17 mouse cellular contexts compared by ENCODE assay signal in the genomic region with DNA sequence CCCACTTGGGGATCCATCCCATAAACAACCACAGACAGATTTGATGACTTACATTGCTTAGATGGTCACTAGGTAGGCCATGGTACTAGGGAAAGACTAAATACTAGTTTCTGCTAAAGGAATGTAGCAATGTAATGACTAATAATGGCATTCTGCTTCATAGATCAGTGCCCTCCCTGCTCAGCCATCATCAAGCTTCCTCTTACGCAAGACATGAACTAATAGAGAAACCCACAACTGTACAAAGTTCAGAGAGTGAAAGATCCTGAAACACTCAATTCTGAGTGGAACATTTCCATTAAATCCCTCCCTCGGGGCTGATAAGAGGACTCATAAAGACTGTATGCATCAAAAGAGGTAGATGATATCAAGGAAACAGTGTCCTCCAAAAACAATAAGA.
DNase-seq lines count a peak whose midpoint lies in the region; ATAC-seq and TF ChIP-seq lines count a peak whose summit lies in the region.
"Had no signal": no experiment of that assay in that cellular context is flagged by ENCODE, and none has a peak within 500 bp of the region (broad histone marks: within the 10 kb centered on the region; RNA-seq: fewer than 3 reads in every experiment).

No protein-coding gene starts in this region.

- no peaks in the 10 kb centered on the region for H3K27me3 ChIP-seq in liver, adult 2 months (ENCODE audit: control insufficient read depth, insufficient read depth, low read length)
- no peaks in the 10 kb centered on the region for H3K27me3 ChIP-seq in liver, embryonic 11.5 days (replicated peaks; ENCODE audit: control insufficient read depth, insufficient read depth, low read length)
- no peaks in the 10 kb centered on the region for H3K27me3 ChIP-seq in intestine, postnatal 0 days (replicated peaks; ENCODE audit: control insufficient read depth, insufficient read depth, low read length)
- no peaks in the 10 kb centered on the region for H3K27me3 ChIP-seq in forebrain, postnatal 0 days (ENCODE audit: insufficient read depth, low read length)
- H3K27me3 ChIP-seq in thymus, adult 2 months (ENCODE audit: control insufficient read depth, insufficient read depth, low read length): no peaks in the 10 kb centered on the region
- H3K27me3 ChIP-seq: CH12.LX; embryonic facial prominence, embryonic 12.5 days; heart, embryonic 12.5 days; hindbrain, embryonic 15.5 days had no signal

- H3K9ac ChIP-seq in liver, adult 2 months (ENCODE audit: low read depth, low read length): no peak overlapping the region
- no peak overlapping the region for H3K9ac ChIP-seq in liver, embryonic 11.5 days (ENCODE audit: low read depth, low read length)
- H3K9ac ChIP-seq in intestine, postnatal 0 days (ENCODE audit: low read depth, low read length): no peak overlapping the region
- H3K9ac ChIP-seq in forebrain, postnatal 0 days: no peak overlapping the region
- H3K9ac ChIP-seq: embryonic facial prominence, embryonic 12.5 days; heart, embryonic 12.5 days; hindbrain, embryonic 15.5 days had no signal

- no peak overlapping the region for H3K27ac ChIP-seq in liver, adult 2 months (replicated peaks; ENCODE audit: insufficient read depth, low read depth, low read length)
- H3K27ac ChIP-seq in liver, embryonic 11.5 days (ENCODE audit: low read depth, low read length): no peak overlapping the region
- no peak overlapping the region for H3K27ac ChIP-seq in intestine, postnatal 0 days (ENCODE audit: low read depth, low read length)
- no peak overlapping the region for H3K27ac ChIP-seq in forebrain, postnatal 0 days (ENCODE audit: low read depth, low read length)
- no peak overlapping the region for H3K27ac ChIP-seq in thymus, adult 2 months (ENCODE audit: control insufficient read depth, insufficient read depth, low read length)
- H3K27ac ChIP-seq: embryonic facial prominence, embryonic 12.5 days; hindbrain, embryonic 15.5 days had no signal

- no peak for ATAC-seq in liver, embryonic 11.5 days (replicated peaks; ENCODE audit: low FRiP score)
- ATAC-seq in intestine, postnatal 0 days: peak; percentile 76
- no peak for ATAC-seq in forebrain, postnatal 0 days
- ATAC-seq: forebrain, embryonic 16.5 days had no signal

- DNase-seq in liver, adult 2 months (ENCODE audit: extremely low read depth, low read depth, low spot score): peak; percentile 48
- no peak for DNase-seq in liver, embryonic 11.5 days (ENCODE audit: low spot score)
- DNase-seq in adipocyte (ENCODE audit: low spot score): peak; percentile 5
- no peak for DNase-seq in forebrain, postnatal 0 days
- no peak for DNase-seq in thymus, adult 2 months
- no peak for DNase-seq in cerebellum, postnatal 10 days
- DNase-seq: adrenal gland, postnatal 10 days; cerebellum, adult 11 months; cerebellum, adult 8-10 months; cerebellum, postnatal 25 days; kidney, adult 18-20 months had no signal

- no peaks in the 10 kb centered on the region for H3K9me3 ChIP-seq in liver, embryonic 11.5 days (ENCODE audit: control insufficient read depth, low read length)
- no peaks in the 10 kb centered on the region for H3K9me3 ChIP-seq in intestine, postnatal 0 days (ENCODE audit: control insufficient read depth)
- H3K9me3 ChIP-seq in forebrain, postnatal 0 days (ENCODE audit: low read length): no peaks in the 10 kb centered on the region
- H3K9me3 ChIP-seq: embryonic facial prominence, embryonic 12.5 days; heart, embryonic 12.5 days; hindbrain, embryonic 15.5 days had no signal

- TF ChIP-seq CTCF in liver, adult 2 months (IDR thresholded peaks at IDR 0.05; ENCODE audit: low read depth, low read length): no peak
- no peak for TF ChIP-seq CTCF in intestine, postnatal 0 days (IDR thresholded peaks at IDR 0.05; ENCODE audit: low read depth)
- TF ChIP-seq CTCF in forebrain, postnatal 0 days (IDR thresholded peaks at IDR 0.05; ENCODE audit: low read depth): no peak
- TF ChIP-seq CTCF in thymus, adult 2 months (IDR thresholded peaks at IDR 0.05; ENCODE audit: borderline replicate concordance, control insufficient read depth, extremely low read depth, insufficient read depth, low read length, poor library complexity): no peak

- TF ChIP-seq POLR2A in liver, adult 2 months (IDR thresholded peaks at IDR 0.05; ENCODE audit: extremely low read depth, insufficient read depth, low read length): no peak
- TF ChIP-seq POLR2A in thymus, adult 2 months (IDR thresholded peaks at IDR 0.05; ENCODE audit: control insufficient read depth, extremely low read depth, insufficient read depth, low read length, poor library complexity): no peak

- H3K4me2 ChIP-seq in liver, embryonic 11.5 days: no peak overlapping the region
- no peak overlapping the region for H3K4me2 ChIP-seq in intestine, postnatal 0 days (replicated peaks; ENCODE audit: low read depth)
- H3K4me2 ChIP-seq in forebrain, postnatal 0 days (ENCODE audit: low read depth): no peak overlapping the region
- H3K4me2 ChIP-seq: embryonic facial prominence, embryonic 12.5 days; heart, embryonic 12.5 days; hindbrain, embryonic 15.5 days had no signal

- no peak overlapping the region for H3K4me3 ChIP-seq in liver, adult 2 months (ENCODE audit: insufficient read depth, low read depth, low read length)
- H3K4me3 ChIP-seq in liver, embryonic 11.5 days (ENCODE audit: low read depth, low read length): no peak overlapping the region
- no peak overlapping the region for H3K4me3 ChIP-seq in intestine, postnatal 0 days (ENCODE audit: low read depth, low read length)
- H3K4me3 ChIP-seq in forebrain, postnatal 0 days (ENCODE audit: low read depth, low read length): no peak overlapping the region
- no peak overlapping the region for H3K4me3 ChIP-seq in thymus, adult 2 months (ENCODE audit: control insufficient read depth, insufficient read depth, low read length)
- H3K4me3 ChIP-seq: embryonic facial prominence, embryonic 12.5 days; heart, embryonic 12.5 days; hindbrain, embryonic 15.5 days had no signal

- 50% methylated on average over 2 of the region's 2 CpGs for WGBS in liver, adult 2 months
- 93% methylated on average over 2 of the region's 2 CpGs for WGBS in liver, embryonic 11.5 days
- WGBS in intestine, postnatal 0 days: 37% methylated on average over 2 of the region's 2 CpGs
- 94% methylated on average over 2 of the region's 2 CpGs for WGBS in forebrain, postnatal 0 days
- 88% methylated on average over 2 of the region's 2 CpGs for WGBS in thymus, adult 2 months

- H3K36me3 ChIP-seq in liver, adult 2 months (ENCODE audit: control insufficient read depth, insufficient read depth, low read length): no peaks in the 10 kb centered on the region
- H3K36me3 ChIP-seq in liver, embryonic 11.5 days (ENCODE audit: control insufficient read depth, insufficient read depth, low read length): no peaks in the 10 kb centered on the region
- H3K36me3 ChIP-seq in intestine, postnatal 0 days (ENCODE audit: control insufficient read depth, insufficient read depth): no peaks in the 10 kb centered on the region
- H3K36me3 ChIP-seq in forebrain, postnatal 0 days (ENCODE audit: insufficient read depth): no peaks in the 10 kb centered on the region
- H3K36me3 ChIP-seq in thymus, adult 2 months (ENCODE audit: control insufficient read depth, insufficient read depth, low read length): no peaks in the 10 kb centered on the region
- H3K36me3 ChIP-seq: embryonic facial prominence, embryonic 12.5 days; heart, embryonic 12.5 days; hindbrain, embryonic 15.5 days had no signal

- H3K79me2 ChIP-seq in liver, adult 2 months (ENCODE audit: control insufficient read depth, insufficient read depth, low read length): no peaks in the 10 kb centered on the region

- H3K4me1 ChIP-seq in liver, adult 2 months (ENCODE audit: control insufficient read depth, insufficient read depth, low read length): peaks cover 2% of the 10 kb centered on the region; the same call in 1 of the 2 replicates
- H3K4me1 ChIP-seq in liver, embryonic 11.5 days (replicated peaks; ENCODE audit: control insufficient read depth, insufficient read depth, low read length): no peaks in the 10 kb centered on the region
- no peaks in the 10 kb centered on the region for H3K4me1 ChIP-seq in intestine, postnatal 0 days (replicated peaks; ENCODE audit: control insufficient read depth, insufficient read depth, low read length)
- H3K4me1 ChIP-seq in forebrain, postnatal 0 days (ENCODE audit: insufficient read depth): no peaks in the 10 kb centered on the region
- H3K4me1 ChIP-seq in thymus, adult 2 months (replicated peaks; ENCODE audit: control insufficient read depth, insufficient read depth, low read length): no peaks in the 10 kb centered on the region
- H3K4me1 ChIP-seq: embryonic facial prominence, embryonic 12.5 days; heart, embryonic 12.5 days; hindbrain, embryonic 15.5 days had no signal

Comparison
In these comparisons a context has a peak if more than half of its experiments do, and no peak if none do; other contexts are left out.
1. DNase-seq: peak in liver, adult 2 months (single experiment) and adipocyte (single experiment); none in liver, embryonic 11.5 days (single experiment), forebrain, postnatal 0 days (single experiment), thymus, adult 2 months (single experiment) and cerebellum, postnatal 10 days (0 of 2).